Mouse (Mus musculus): ENCODE measurements around the gene Pank4. TPM values are rescaled to one million over a fixed set of nuclear protein-coding genes. Genes with fewer than 3 reads are reported as not detected.

Gene Pank4
- polyA plus RNA-seq, 1 experiment from 2014 or later = 41.1 TPM

GRCm38 (mm10) chr4:154946319-154946718, 17.6 kb upstream of the Pank4 start:
- Histone ChIP-seq H3K27ac (peak overlapping the region; percentile 61), H3K36me3 (ENCODE audit: poor library complexity, severe bottlenecking) (no peaks in the 10 kb centered on the region), H3K27me3 (peaks cover 7% of the 10 kb centered on the region; the same call in 1 of the 2 replicates), H3K9me3 (replicated peaks) (no peaks in the 10 kb centered on the region), H3K4me2 (peak overlapping the region; percentile 59), H3K9ac (peak overlapping the region; percentile 35), H3K4me3 (peak overlapping the region; percentile 31), H3K4me1 (peaks cover 51% of the 10 kb centered on the region)
- 1% methylated on average over 8 of the region's 8 CpGs for WGBS
- ATAC-seq = peak; percentile 68

GRCm38 (mm10) chr4:154948066-154948939, 15.6 kb upstream of the Pank4 start:
- ATAC-seq = peak; percentile 71
- WGBS = 30% methylated on average over 14 of the region's 14 CpGs
- Histone ChIP-seq H3K36me3 (ENCODE audit: poor library complexity, severe bottlenecking) (no peaks in the 10 kb centered on the region), H3K9me3 (replicated peaks) (no peaks in the 10 kb centered on the region), H3K4me1 (peaks cover 69% of the 10 kb centered on the region), H3K4me3 (peak overlapping the region; percentile 2; the same call in 1 of the 2 replicates), H3K9ac (no peak overlapping the region), H3K4me2 (peak overlapping the region; percentile 48), H3K27ac (peak overlapping the region; percentile 95), H3K27me3 (peaks cover 7% of the 10 kb centered on the region; the same call in 1 of the 2 replicates)

GRCm38 (mm10) chr4:154948940-154949588, 14.9 kb upstream of the Pank4 start:
- Histone ChIP-seq H3K27me3 (peaks cover 9% of the 10 kb centered on the region; the same call in 1 of the 2 replicates), H3K4me1 (peaks cover 77% of the 10 kb centered on the region), H3K27ac (peak overlapping the region; percentile 95), H3K4me2 (peak overlapping the region; percentile 48), H3K9me3 (replicated peaks) (no peaks in the 10 kb centered on the region), H3K36me3 (ENCODE audit: poor library complexity, severe bottlenecking) (no peaks in the 10 kb centered on the region), H3K4me3 (peak overlapping the region; percentile 2; the same call in 1 of the 2 replicates), H3K9ac (no peak overlapping the region)
- WGBS = 31% methylated on average over 6 of the region's 6 CpGs
- peak; percentile 8; the same call in 1 of the 2 replicates for ATAC-seq

- H3K4me3 ChIP-seq = no peak overlapping the region
- H3K27me3 ChIP-seq = peaks cover 15% of the 10 kb centered on the region
- ATAC-seq = peak; percentile 19; the same call in 1 of the 2 replicates
- H3K4me2 ChIP-seq = peak overlapping the region; percentile 48
- no peaks in the 10 kb centered on the region for H3K36me3 ChIP-seq (ENCODE audit: poor library complexity, severe bottlenecking)
- H3K9me3 ChIP-seq (replicated peaks) = no peaks in the 10 kb centered on the region
- H3K4me1 ChIP-seq = peaks cover 78% of the 10 kb centered on the region
- H3K9ac ChIP-seq = no peak overlapping the region
- peak overlapping the region; percentile 95 for H3K27ac ChIP-seq
- WGBS = 2% methylated on average over 16 of the region's 16 CpGs
Observed at GRCm38 (mm10) chr4:154949589-154949982, 14.3 kb upstream of the Pank4 start.

- Histone ChIP-seq H3K4me1 (peaks cover 66% of the 10 kb centered on the region), H3K27me3 (peaks cover 21% of the 10 kb centered on the region), H3K4me2 (peak overlapping the region; percentile 38), H3K4me3 (no peak overlapping the region), H3K9ac (no peak overlapping the region), H3K36me3 (ENCODE audit: poor library complexity, severe bottlenecking) (no peaks in the 10 kb centered on the region), H3K27ac (peak overlapping the region; percentile 62), H3K9me3 (replicated peaks) (no peaks in the 10 kb centered on the region)
- WGBS = under 1% methylated on average over 26 of the region's 26 CpGs
- ATAC-seq = peak; percentile 46
Observed at GRCm38 (mm10) chr4:154952461-154953241, 11.3 kb upstream of the Pank4 start.

- H3K4me1 ChIP-seq = peaks cover 72% of the 10 kb centered on the region
- no peak for ATAC-seq
- H3K36me3 ChIP-seq (ENCODE audit: poor library complexity, severe bottlenecking) = no peaks in the 10 kb centered on the region
- no peak overlapping the region for H3K4me2 ChIP-seq
- WGBS = 36% methylated on average over 9 of the region's 9 CpGs
- no peak overlapping the region for H3K4me3 ChIP-seq
- H3K27ac ChIP-seq = no peak overlapping the region
- no peaks in the 10 kb centered on the region for H3K9me3 ChIP-seq (replicated peaks)
- peaks cover 20% of the 10 kb centered on the region for H3K27me3 ChIP-seq
- no peak overlapping the region for H3K9ac ChIP-seq
Observed at GRCm38 (mm10) chr4:154956604-154957003, 7.3 kb upstream of the Pank4 start.

- peaks cover 20% of the 10 kb centered on the region for H3K27me3 ChIP-seq
- no peak for ATAC-seq
- H3K4me2 ChIP-seq = peak overlapping the region; percentile 54
- no peak overlapping the region; the same call in 1 of the 2 replicates for H3K4me3 ChIP-seq
- no peaks in the 10 kb centered on the region for H3K9me3 ChIP-seq (replicated peaks)
- peaks cover 73% of the 10 kb centered on the region for H3K4me1 ChIP-seq
- peaks cover 7% of the 10 kb centered on the region for H3K36me3 ChIP-seq (ENCODE audit: poor library complexity, severe bottlenecking)
- peak overlapping the region; percentile 79; the same call in 1 of the 2 replicates for H3K27ac ChIP-seq
- WGBS = 18% methylated on average over 13 of the region's 13 CpGs
- no peak overlapping the region for H3K9ac ChIP-seq
Observed at GRCm38 (mm10) chr4:154957289-154957993, 6.5 kb upstream of the Pank4 start.

- 0% methylated on average over 15 of the region's 15 CpGs for WGBS
- peak; percentile 66 for ATAC-seq
- peaks cover 7% of the 10 kb centered on the region for H3K36me3 ChIP-seq (ENCODE audit: poor library complexity, severe bottlenecking)
- H3K27ac ChIP-seq = peak overlapping the region; percentile 79
- no peaks in the 10 kb centered on the region for H3K9me3 ChIP-seq (replicated peaks)
- peaks cover 20% of the 10 kb centered on the region for H3K27me3 ChIP-seq
- peak overlapping the region; percentile 54 for H3K4me2 ChIP-seq
- peaks cover 73% of the 10 kb centered on the region for H3K4me1 ChIP-seq
- no peak overlapping the region; the same call in 1 of the 2 replicates for H3K9ac ChIP-seq
- peak overlapping the region; percentile 20 for H3K4me3 ChIP-seq
Observed at GRCm38 (mm10) chr4:154958171-154958570, 5.8 kb upstream of the Pank4 start.

- H3K9me3 ChIP-seq (replicated peaks) = no peaks in the 10 kb centered on the region
- ATAC-seq = no peak
- no peak overlapping the region for H3K4me3 ChIP-seq
- H3K36me3 ChIP-seq (ENCODE audit: poor library complexity, severe bottlenecking) = peaks cover 7% of the 10 kb centered on the region
- peak overlapping the region; percentile 54 for H3K4me2 ChIP-seq
- peak overlapping the region; percentile 79 for H3K27ac ChIP-seq
- WGBS = 4% methylated on average over 8 of the region's 8 CpGs
- H3K4me1 ChIP-seq = peaks cover 73% of the 10 kb centered on the region
- no peak overlapping the region for H3K9ac ChIP-seq
- peaks cover 20% of the 10 kb centered on the region for H3K27me3 ChIP-seq
Observed at GRCm38 (mm10) chr4:154958621-154959020, 5.3 kb upstream of the Pank4 start.

- Histone ChIP-seq H3K4me2 (peak overlapping the region; percentile 87), H3K27ac (peak overlapping the region; percentile 97), H3K36me3 (ENCODE audit: poor library complexity, severe bottlenecking) (peaks cover 7% of the 10 kb centered on the region), H3K9ac (peak overlapping the region; percentile 99), H3K27me3 (peaks cover 6% of the 10 kb centered on the region), H3K4me3 (peak overlapping the region; percentile 91), H3K9me3 (replicated peaks) (no peaks in the 10 kb centered on the region), H3K4me1 (peaks cover 73% of the 10 kb centered on the region)
- no peak; the same call in 1 of the 2 replicates for ATAC-seq
- WGBS = 5% methylated on average over 20 of the region's 20 CpGs
Observed at GRCm38 (mm10) chr4:154960021-154960689, 3.8 kb upstream of the Pank4 start.

All from forebrain, embryonic 13.5 days (tissue).